In genomic region chr3:84679542-84679941, GRCm38 (mm10) we compare ENCODE assay signal across 21 mouse cellular contexts. TPM values are rescaled to one million over a fixed set of nuclear protein-coding genes. Genes with fewer than 3 reads are reported as not detected.
A peak's percentile ranks its signal among the peaks of the same experiment; 100 is the strongest.
DNase-seq lines count a peak whose midpoint lies in the region; TF ChIP-seq lines count a peak whose summit lies in the region.
"Had no signal": no experiment of that assay in that cellular context is flagged by ENCODE, and none has a peak within 500 bp of the region (broad histone marks: within the 10 kb centered on the region; RNA-seq: fewer than 3 reads in every experiment).

No protein-coding gene starts in this region.

- no peak for TF ChIP-seq POLR2A in bone marrow macrophage, adult 2 months (IDR thresholded peaks at IDR 0.05; ENCODE audit: borderline replicate concordance, low read depth, low read length)

- TF ChIP-seq CTCF in bone marrow macrophage, adult 2 months (IDR thresholded peaks at IDR 0.05; ENCODE audit: low read depth, low read length) = no peak

- H3K36me3 ChIP-seq in splenic B cell, adult 2 months (ENCODE audit: control insufficient read depth, insufficient read depth, low read length, poor library complexity, severe bottlenecking) = no peaks in the 10 kb centered on the region; the same call in 1 of the 2 replicates
- H3K36me3 ChIP-seq: embryonic facial prominence, embryonic 12.5 days; embryonic facial prominence, embryonic 15.5 days; forebrain, embryonic 15.5 days; hindbrain, embryonic 10.5 days; hindbrain, embryonic 13.5 days had no signal

- no peak overlapping the region for H3K4me3 ChIP-seq in bone marrow macrophage, adult 2 months (ENCODE audit: insufficient read depth, low read length)
- H3K4me3 ChIP-seq: embryonic facial prominence, embryonic 12.5 days; embryonic facial prominence, embryonic 15.5 days; forebrain, embryonic 15.5 days; hindbrain, embryonic 10.5 days; hindbrain, embryonic 13.5 days had no signal

- DNase-seq in heart, adult 11 months = peak; percentile 81
- no peak for DNase-seq in heart, postnatal 25 days (ENCODE audit: low spot score)
- peak; percentile 20 for DNase-seq in CD4-positive helper T cell, adult 2 months (ENCODE audit: low read depth, low spot score)
- peak; percentile 55 for DNase-seq in splenic B cell, adult 2 months (ENCODE audit: low read depth, low spot score)
- DNase-seq in MN1 (ENCODE audit: low spot score) = no peak
- no peak for DNase-seq in kidney, adult 9 months
- DNase-seq: adrenal gland, adult 8-10 months; adrenal gland, postnatal 25 days; cerebellum, adult 11 months; cerebellum, adult 2 months; cerebellum, adult 9-11 months; cerebellum, postnatal 25 days; gastrocnemius, postnatal 10 days; gastrocnemius, postnatal 36 days; heart, postnatal 36 days had no signal

- no peaks in the 10 kb centered on the region for H3K27me3 ChIP-seq in splenic B cell, adult 2 months (ENCODE audit: control insufficient read depth, insufficient read depth, low read length, poor library complexity, severe bottlenecking)
- H3K27me3 ChIP-seq: embryonic facial prominence, embryonic 12.5 days; embryonic facial prominence, embryonic 15.5 days; forebrain, embryonic 15.5 days; hindbrain, embryonic 13.5 days had no signal

- peak overlapping the region; percentile 77 for H3K27ac ChIP-seq in bone marrow macrophage, adult 2 months (ENCODE audit: insufficient read depth, low read depth, low read length)
- H3K27ac ChIP-seq: embryonic facial prominence, embryonic 12.5 days; embryonic facial prominence, embryonic 15.5 days; forebrain, embryonic 15.5 days; hindbrain, embryonic 10.5 days; hindbrain, embryonic 13.5 days had no signal

- peaks cover 47% of the 10 kb centered on the region for H3K4me1 ChIP-seq in bone marrow macrophage, adult 2 months (ENCODE audit: control insufficient read depth, insufficient read depth, low read length)
- H3K4me1 ChIP-seq: embryonic facial prominence, embryonic 12.5 days; embryonic facial prominence, embryonic 15.5 days; forebrain, embryonic 15.5 days; hindbrain, embryonic 10.5 days; hindbrain, embryonic 13.5 days had no signal

- intact Hi-C loops in heart, postnatal 25 days (cut with DNase I) = no loop called here

RNA-seq across cellular contexts. Expression of gene Tmem154, which starts 13.6 kb away (rescaled TPM):
- total RNA-seq in heart, postnatal 25 days (2021) = 1 to 10 TPM; 1.5 TPM
- polyA plus RNA-seq in bone marrow macrophage, adult 2 months (2012; ENCODE audit: insufficient read depth, insufficient read length, missing spikeins) = 5.4 and 5.9 TPM in 2 replicates

Comparison
In these comparisons a context has a peak if more than half of its experiments do, and no peak if none do; other contexts are left out.
1. DNase-seq: peak in heart, adult 11 months (single experiment), CD4-positive helper T cell, adult 2 months (single experiment) and splenic B cell, adult 2 months (single experiment); none in heart, postnatal 25 days (single experiment), MN1 (single experiment) and kidney, adult 9 months (single experiment).